Mouse (Mus musculus) forebrain, embryonic 10.5 days (tissue): ENCODE measurements around the gene Trim32. TPM values are rescaled to one million over a fixed set of nuclear protein-coding genes. Genes with fewer than 3 reads are reported as not detected.

Experiments used
- DNase-seq: peaks from one replicate; pipeline ENCODE4 v3.0.0-alpha.2; 2017; ENCODE audit warnings: low spot score; ENCODE audit errors: extremely low spot score
- H3K27ac ChIP-seq: fragments of 300-500 bp; sonication (generic); 2 replicates; pipeline ENCODE4 v1.5.1; 2016; ENCODE audit warnings: mild to moderate bottlenecking
- H3K27me3 ChIP-seq: fragments of 300-500 bp; sonication (generic); 2 replicates; pipeline ENCODE4 v1.6.1; 2016; ENCODE audit warnings: mild to moderate bottlenecking; ENCODE audit not compliant: poor library complexity, severe bottlenecking
- H3K36me3 ChIP-seq: fragments of 300-500 bp; sonication (generic); replicated peaks from 2 replicates; pipeline ENCODE4 v1.6.1; 2016; ENCODE audit warnings: mild to moderate bottlenecking, moderate library complexity
- H3K4me1 ChIP-seq: fragments of 300-500 bp; sonication (generic); 2 replicates; pipeline ENCODE4 v1.6.1; 2016
- H3K4me3 ChIP-seq: fragments of 300-500 bp; sonication (generic); 2 replicates; pipeline ENCODE4 v1.5.1; 2016; ENCODE audit warnings: mild to moderate bottlenecking, moderate library complexity
- H3K9me3 ChIP-seq: fragments of 300-500 bp; sonication (generic); 2 replicates; pipeline ENCODE4 v1.6.1; 2016; ENCODE audit warnings: mild to moderate bottlenecking, moderate library complexity
- WGBS: fragments of 180-500 bp; shearing (Covaris S2); methylation state at CpG from one replicate; pipeline ENCODE4 v1.1.7; 2016; 5-methylcytosine and 5-hydroxymethylcytosine counted together
- polyA plus RNA-seq: library from polyadenylated mRNA; unstranded; fragments of >200 nt; fragmentation: Nextera tagmentation; extraction: Ambion mirVana; gene quantifications from 2 replicates; pipeline ENCODE4 v1.2.1, GENCODE M21; 2016

Gene Trim32
- polyA plus RNA-seq, 1 experiment from 2014 or later: 65.3 TPM

DNA sequence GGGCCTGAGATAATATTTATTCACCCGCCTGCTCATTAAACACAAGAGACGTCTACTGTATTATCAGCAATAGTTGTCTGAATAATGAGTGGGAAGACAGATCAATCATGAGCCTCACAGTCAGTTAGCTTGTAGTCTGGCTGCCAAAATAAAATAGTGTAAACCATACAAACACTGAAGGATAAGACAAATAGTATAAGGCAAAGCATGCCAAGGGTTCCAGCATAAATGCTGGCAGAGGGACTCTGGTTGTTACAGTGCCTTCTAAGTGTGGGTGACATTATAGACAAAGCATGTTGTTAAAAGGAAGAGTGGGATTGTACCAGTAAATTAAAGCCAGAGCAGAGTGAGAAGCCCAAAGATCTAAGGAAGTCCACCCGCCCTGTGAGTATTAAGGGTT lies 15.3 kb downstream of the Trim32 start:
- no peak for DNase-seq
- Histone ChIP-seq H3K9me3 (no peaks in the 10 kb centered on the region), H3K36me3 (peaks cover 58% of the 10 kb centered on the region), H3K4me1 (no peaks in the 10 kb centered on the region), H3K4me3 (no peak overlapping the region), H3K27ac (no peak overlapping the region), H3K27me3 (no peaks in the 10 kb centered on the region)
- 90% methylated on average over 3 of the region's 3 CpGs for WGBS

DNA sequence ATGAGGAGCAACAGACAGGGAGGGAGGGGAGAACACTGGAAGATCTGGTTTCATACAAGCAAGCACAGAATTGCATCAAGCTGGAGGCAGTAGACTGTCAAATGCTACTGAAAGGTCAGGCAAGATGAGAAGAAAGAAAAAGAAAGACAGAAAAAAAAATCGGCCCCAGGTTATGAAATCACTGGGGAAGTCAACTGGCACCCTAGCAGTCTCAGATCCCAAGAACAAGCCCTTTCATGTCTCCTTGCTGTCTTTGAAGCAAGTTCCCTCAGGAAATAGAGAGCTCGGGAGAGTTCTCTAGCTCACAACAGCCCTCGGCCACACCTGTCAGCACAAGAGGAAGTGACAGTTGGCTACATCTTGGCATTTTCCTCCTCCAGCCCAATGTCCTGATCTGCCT lies 33.4 kb downstream of the Trim32 start:
- Histone ChIP-seq H3K4me1 (no peaks in the 10 kb centered on the region), H3K36me3 (no peaks in the 10 kb centered on the region), H3K4me3 (no peak overlapping the region), H3K27ac (no peak overlapping the region), H3K27me3 (no peaks in the 10 kb centered on the region), H3K9me3 (no peaks in the 10 kb centered on the region)
- DNase-seq: no peak
- WGBS: 83% methylated on average over 3 of the region's 3 CpGs

DNA sequence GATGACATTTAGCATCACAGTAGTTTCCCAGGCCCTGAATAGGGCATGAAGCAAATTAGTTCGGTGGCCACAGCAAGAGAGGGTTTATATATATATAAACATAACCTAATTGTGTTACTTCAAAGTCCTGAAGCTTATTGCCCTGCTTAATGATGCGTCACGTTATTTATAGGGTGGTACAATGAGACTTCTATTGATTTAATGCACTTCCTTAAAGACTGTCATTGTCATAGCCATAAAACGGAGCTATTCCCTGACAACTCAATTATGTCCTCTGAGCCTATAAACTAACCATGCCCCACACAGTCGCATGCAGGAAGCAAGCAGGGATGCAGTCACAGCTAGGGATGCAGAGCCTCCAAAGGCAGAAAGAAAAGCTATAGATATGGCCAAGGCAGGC lies 37.8 kb downstream of the Trim32 start:
- Histone ChIP-seq H3K27ac (no peak overlapping the region), H3K27me3 (no peaks in the 10 kb centered on the region), H3K4me1 (no peaks in the 10 kb centered on the region), H3K9me3 (no peaks in the 10 kb centered on the region), H3K36me3 (no peaks in the 10 kb centered on the region), H3K4me3 (no peak overlapping the region)
- DNase-seq: no peak
- 71% methylated on average over 5 of the region's 5 CpGs for WGBS

DNA sequence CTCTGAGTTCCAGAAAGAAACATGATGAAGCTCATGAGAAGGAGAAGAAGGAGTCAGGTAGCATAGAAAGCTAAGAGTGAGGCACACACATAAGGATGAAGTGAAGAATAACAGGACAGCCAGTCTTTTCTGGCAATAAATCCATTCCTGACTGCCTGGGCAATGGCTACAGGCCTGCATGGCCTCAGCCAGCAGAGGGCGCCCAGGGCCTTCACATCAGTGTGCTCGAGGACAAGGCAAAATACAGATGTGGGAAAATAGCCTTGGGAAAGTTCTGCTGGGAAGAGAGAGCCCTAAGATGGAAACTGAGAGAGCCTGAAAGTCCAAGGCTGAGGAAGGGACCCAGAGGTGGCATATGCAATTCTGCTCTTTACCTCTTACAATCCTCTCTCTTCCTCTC lies 49.9 kb downstream of the Trim32 start:
- Histone ChIP-seq H3K36me3 (no peaks in the 10 kb centered on the region), H3K9me3 (no peaks in the 10 kb centered on the region), H3K27me3 (no peaks in the 10 kb centered on the region), H3K4me1 (no peaks in the 10 kb centered on the region), H3K27ac (no peak overlapping the region), H3K4me3 (no peak overlapping the region)
- peak; percentile 69 for DNase-seq
- WGBS: 3% methylated on average over 2 of the region's 2 CpGs

DNA sequence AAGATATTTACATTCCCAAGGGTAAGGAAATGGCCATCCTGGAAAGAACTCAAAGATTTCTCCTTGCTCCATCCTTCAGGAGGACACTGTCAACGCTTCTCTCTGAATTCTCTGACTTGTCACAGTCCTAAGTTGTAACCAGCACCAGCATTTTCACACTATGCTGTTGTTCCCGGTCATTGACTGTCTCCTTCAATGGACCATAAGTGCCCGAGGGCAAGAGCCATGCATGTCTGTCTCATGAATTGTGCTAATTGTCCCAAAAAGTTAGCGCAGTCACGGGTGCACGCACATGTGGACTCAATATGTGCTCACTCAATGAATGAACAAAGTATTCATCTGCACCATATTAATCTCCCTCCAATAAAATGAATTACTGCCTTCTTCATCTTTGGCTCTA lies 58.4 kb downstream of the Trim32 start:
- H3K36me3 ChIP-seq: no peaks in the 10 kb centered on the region
- no peak overlapping the region for H3K27ac ChIP-seq
- H3K9me3 ChIP-seq: no peaks in the 10 kb centered on the region
- no peak overlapping the region for H3K4me3 ChIP-seq
- H3K27me3 ChIP-seq: no peaks in the 10 kb centered on the region; the same call in 1 of the 2 replicates
- DNase-seq: no peak
- WGBS: 76% methylated on average over 6 of the region's 6 CpGs
- peaks cover 21% of the 10 kb centered on the region for H3K4me1 ChIP-seq
